Mouse (Mus musculus): ENCODE results near the gene Rnf10.

DNA sequence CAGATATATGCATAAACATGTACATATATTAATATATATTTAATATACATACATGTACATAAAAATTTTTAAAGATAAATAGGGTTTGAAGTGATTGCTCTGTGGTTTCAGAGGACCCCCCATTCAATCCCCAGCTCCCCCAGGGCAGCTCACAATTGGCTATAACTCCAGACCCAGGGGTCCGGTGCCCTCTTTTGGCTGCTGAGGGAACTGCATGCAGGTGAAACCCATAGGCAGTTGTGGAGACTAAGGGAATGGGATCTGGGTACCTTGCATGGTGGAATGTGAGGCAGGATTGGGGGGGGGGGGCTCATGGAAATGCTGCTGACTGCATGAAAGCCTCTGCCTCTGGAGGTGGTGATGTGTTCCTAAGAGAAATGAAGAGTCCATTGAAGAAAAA, 62.3 kb downstream of the Rnf10 start:
- TF ChIP-seq EP300 (IDR thresholded peaks at IDR 0.05) (no peak), CTCF (IDR thresholded peaks at IDR 0.05) (peak; percentile 68)

Data from lung, postnatal 0 days (tissue).